Mouse (Mus musculus) liver, embryonic 14.5 days (tissue): ENCODE measurements around the gene Tjp2.
"Not testable (repeated sequence)": the region's sequence is repeated elsewhere in the genome, so short reads cannot be mapped to it uniquely, and the experiment has no call there.

Experiments
- CTCF ChIP-seq: IDR thresholded peaks from 2 replicates; pipeline ENCODE4 v1.5.1; 2016; ENCODE audit warnings: antibody characterized with exemption, low read depth, control low read depth
- EP300 ChIP-seq: IDR thresholded peaks from 2 replicates; pipeline ENCODE4 v1.6.1; 2016; ENCODE audit warnings: antibody characterized with exemption, low read depth

GRCm38 (mm10) chr19:24092060-24092459, 132.8 kb downstream of the Tjp2 start:
- TF ChIP-seq CTCF, EP300: not testable (repeated sequence)
